Comparison of ENCODE assay signal across 18 mouse cellular contexts in the genomic region with DNA sequence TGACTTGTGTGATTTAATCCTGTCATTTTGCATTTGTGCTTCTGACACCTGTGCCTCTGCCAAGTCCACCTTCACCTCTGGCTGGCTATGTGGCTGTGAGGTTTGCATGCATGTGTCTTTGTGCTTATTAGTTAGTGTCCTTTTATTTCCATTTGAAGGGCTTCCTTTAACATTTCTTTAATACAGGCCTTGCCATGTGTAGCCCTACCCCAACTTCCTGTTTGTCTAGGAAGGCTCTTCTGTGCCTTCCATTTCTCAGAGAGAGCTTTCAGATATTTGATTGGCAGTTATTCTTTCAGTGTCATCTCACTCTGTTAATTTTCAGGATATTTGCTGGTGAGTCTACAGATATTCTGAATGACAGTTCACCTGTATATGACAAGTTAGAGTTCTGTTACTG.
"Had no signal": no experiment of that assay in that cellular context is flagged by ENCODE, and none has a peak within 500 bp of the region (broad histone marks: within the 10 kb centered on the region; RNA-seq: fewer than 3 reads in every experiment).

No protein-coding gene starts in this region.

- H3K9me3 ChIP-seq: limb, embryonic 10.5 days; limb, embryonic 13.5 days; midbrain, embryonic 12.5 days; midbrain, embryonic 15.5 days; neural tube, embryonic 13.5 days had no signal

- H3K27ac ChIP-seq: limb, embryonic 10.5 days; limb, embryonic 13.5 days; midbrain, embryonic 12.5 days; midbrain, embryonic 15.5 days; neural tube, embryonic 13.5 days; stomach, postnatal 0 days had no signal

- DNase-seq: kidney, adult 18-20 months; kidney, adult 9 months; kidney, postnatal 14 days; kidney, postnatal 4 days; lung, adult 2 months; lung, postnatal 14 days; lung, postnatal 4 days; retina, postnatal 1 day; right cerebral cortex, postnatal 25 days; thymus, adult 2 months; thymus, postnatal 25 days had no signal

- H3K4me1 ChIP-seq: limb, embryonic 10.5 days; limb, embryonic 13.5 days; midbrain, embryonic 12.5 days; midbrain, embryonic 15.5 days; neural tube, embryonic 13.5 days had no signal

- H3K27me3 ChIP-seq: limb, embryonic 13.5 days; midbrain, embryonic 12.5 days; midbrain, embryonic 15.5 days; neural tube, embryonic 13.5 days had no signal

- H3K36me3 ChIP-seq: limb, embryonic 10.5 days; limb, embryonic 13.5 days; midbrain, embryonic 12.5 days; midbrain, embryonic 15.5 days; neural tube, embryonic 13.5 days had no signal

- H3K4me3 ChIP-seq: limb, embryonic 10.5 days; limb, embryonic 13.5 days; midbrain, embryonic 12.5 days; midbrain, embryonic 15.5 days; neural tube, embryonic 13.5 days had no signal

- H3K4me2 ChIP-seq: limb, embryonic 13.5 days; midbrain, embryonic 12.5 days; midbrain, embryonic 15.5 days; neural tube, embryonic 13.5 days had no signal

- H3K9ac ChIP-seq: limb, embryonic 13.5 days; midbrain, embryonic 12.5 days; midbrain, embryonic 15.5 days; neural tube, embryonic 13.5 days had no signal

- ATAC-seq: intestine, embryonic 16.5 days; midbrain, embryonic 15.5 days had no signal
